Mouse (Mus musculus) testis, adult 2 months (tissue): ENCODE results near the gene Ube2dnl1.

ENCODE experiments used
- CTCF ChIP-seq: fragments of 200-500 bp; IDR thresholded peaks from 2 replicates; pipeline ENCODE4 v1.5.1; 2012; ENCODE audit warnings: low read depth, mild to moderate bottlenecking, inconsistent platforms, low read length, moderate library complexity; ENCODE audit not compliant: control insufficient read depth, insufficient read depth, insufficient replicate concordance
- POLR2A ChIP-seq: fragments of 200-500 bp; IDR thresholded peaks from 2 replicates; pipeline ENCODE4 v1.6.1; 2012; ENCODE audit warnings: low read depth, mild to moderate bottlenecking, inconsistent platforms, low read length, moderate library complexity; ENCODE audit not compliant: control insufficient read depth

DNA sequence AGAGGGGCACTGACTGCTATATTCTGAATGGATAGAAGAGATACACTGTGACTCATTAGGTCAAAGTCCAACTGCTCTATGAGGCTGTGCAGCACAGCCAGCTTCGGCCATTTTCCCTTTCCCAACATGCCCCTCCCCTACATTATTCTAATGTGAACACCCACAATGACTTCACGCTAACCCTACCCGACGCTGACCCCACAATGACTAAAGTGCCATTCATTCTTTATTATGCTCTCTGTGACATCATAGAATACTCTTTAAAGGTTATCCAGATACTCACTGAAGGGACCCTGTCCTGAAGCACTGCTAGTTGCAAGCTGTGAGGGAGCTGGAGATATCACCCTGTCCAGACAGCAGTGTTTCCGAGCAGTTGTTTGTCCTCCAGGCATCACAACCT, at the start of gene Ube2dnl1:
- TF ChIP-seq CTCF (no peak), POLR2A (no peak)
